33 mouse cellular contexts compared by ENCODE assay signal in genomic region chr7:45514411-45514810, GRCm38 (mm10). TPM values are rescaled to one million over a fixed set of nuclear protein-coding genes. Genes with fewer than 3 reads are reported as not detected.
DNase-seq lines count a peak whose midpoint lies in the region; ATAC-seq and TF ChIP-seq lines count a peak whose summit lies in the region.
"Had no signal": no experiment of that assay in that cellular context is flagged by ENCODE, and none has a peak within 500 bp of the region (broad histone marks: within the 10 kb centered on the region; RNA-seq: fewer than 3 reads in every experiment).

No protein-coding gene starts in this region.

- no peaks in the 10 kb centered on the region for H3K9me3 ChIP-seq in heart, embryonic 10.5 days
- no peaks in the 10 kb centered on the region for H3K9me3 ChIP-seq in stomach, embryonic 15.5 days
- no peaks in the 10 kb centered on the region for H3K9me3 ChIP-seq in stomach, postnatal 0 days (ENCODE audit: control insufficient read depth, low read length)
- H3K9me3 ChIP-seq in embryonic facial prominence, embryonic 13.5 days: no peaks in the 10 kb centered on the region
- H3K9me3 ChIP-seq in liver, embryonic 15.5 days (replicated peaks): no peaks in the 10 kb centered on the region
- H3K9me3 ChIP-seq: heart, embryonic 13.5 days; hindbrain, embryonic 10.5 days; hindbrain, embryonic 15.5 days; limb, embryonic 12.5 days; neural tube, embryonic 12.5 days had no signal

- H3K4me1 ChIP-seq in heart, embryonic 10.5 days: peaks cover 22% of the 10 kb centered on the region
- peaks cover 9% of the 10 kb centered on the region for H3K4me1 ChIP-seq in stomach, embryonic 15.5 days
- H3K4me1 ChIP-seq in stomach, postnatal 0 days (replicated peaks; ENCODE audit: control insufficient read depth, insufficient read depth): peaks cover 2% of the 10 kb centered on the region; the same call in 1 of the 2 replicates
- peaks cover 13% of the 10 kb centered on the region for H3K4me1 ChIP-seq in embryonic facial prominence, embryonic 13.5 days
- H3K4me1 ChIP-seq in liver, embryonic 15.5 days (replicated peaks): peaks cover 47% of the 10 kb centered on the region

- no peak for DNase-seq in heart, embryonic 10.5 days (ENCODE audit: low spot score)
- DNase-seq in heart, postnatal 36 days: no peak
- DNase-seq in stomach, postnatal 0 days (ENCODE audit: low spot score): no peak
- DNase-seq in thymus, postnatal 4 days: no peak
- no peak for DNase-seq in frontal cortex, adult 2 months (ENCODE audit: extremely low spot score in 1 of 2, low spot score in 1 of 2)
- DNase-seq: adrenal gland, adult 8-10 months; cerebellum, adult 8-10 months; cerebellum, postnatal 36 days; heart, adult 2 months; heart, postnatal 10 days; kidney, adult 2 months; kidney, postnatal 10 days; lung, postnatal 36 days; right cerebral cortex, adult 18-20 months; spleen, adult 18-20 months had no signal

- H3K9ac ChIP-seq in stomach, embryonic 15.5 days: no peak overlapping the region
- H3K9ac ChIP-seq in stomach, postnatal 0 days (ENCODE audit: low read length): no peak overlapping the region
- H3K9ac ChIP-seq in embryonic facial prominence, embryonic 13.5 days: no peak overlapping the region
- no peak overlapping the region for H3K9ac ChIP-seq in liver, embryonic 15.5 days
- H3K9ac ChIP-seq: heart, embryonic 13.5 days; hindbrain, embryonic 15.5 days; limb, embryonic 12.5 days; neural tube, embryonic 12.5 days had no signal

- H3K4me3 ChIP-seq in heart, embryonic 10.5 days: no peak overlapping the region
- H3K4me3 ChIP-seq in stomach, embryonic 15.5 days (replicated peaks): no peak overlapping the region
- H3K4me3 ChIP-seq in stomach, postnatal 0 days (ENCODE audit: low read depth, low read length): no peak overlapping the region
- no peak overlapping the region for H3K4me3 ChIP-seq in embryonic facial prominence, embryonic 13.5 days
- H3K4me3 ChIP-seq in liver, embryonic 15.5 days (replicated peaks): no peak overlapping the region
- H3K4me3 ChIP-seq: heart, adult 2 months; hindbrain, embryonic 10.5 days; hindbrain, embryonic 15.5 days; left cerebral cortex, adult 2 months; limb, embryonic 12.5 days; myocyte; neural tube, embryonic 12.5 days had no signal

- intact Hi-C loops in heart, postnatal 36 days (cut with DNase I): no loop called here

- no peak for ATAC-seq in stomach, embryonic 15.5 days (ENCODE audit: insufficient read depth, low FRiP score, low read depth)
- no peak for ATAC-seq in stomach, postnatal 0 days (ENCODE audit: low FRiP score, low TSS enrichment)
- ATAC-seq in embryonic facial prominence, embryonic 13.5 days (ENCODE audit: insufficient number of reproducible peaks, insufficient read depth, low FRiP score, low TSS enrichment, low read depth): no peak
- no peak for ATAC-seq in liver, embryonic 15.5 days (ENCODE audit: insufficient read depth)
- ATAC-seq: forebrain, embryonic 14.5 days; inflammation-experienced regulatory T-cells, adult 6 months; midbrain, embryonic 16.5 days had no signal

- TF ChIP-seq CTCF in stomach, postnatal 0 days (IDR thresholded peaks at IDR 0.05; ENCODE audit: low read depth): no peak

- peak overlapping the region; percentile 81 for H3K27ac ChIP-seq in heart, embryonic 10.5 days
- H3K27ac ChIP-seq in stomach, embryonic 15.5 days: peak overlapping the region; percentile 32; the same call in 1 of the 2 replicates
- H3K27ac ChIP-seq in stomach, postnatal 0 days (replicated peaks): no peak overlapping the region
- H3K27ac ChIP-seq in embryonic facial prominence, embryonic 13.5 days: peak overlapping the region; percentile 44
- H3K27ac ChIP-seq in liver, embryonic 15.5 days (replicated peaks): peak overlapping the region; percentile 78
- H3K27ac ChIP-seq: heart, adult 2 months; hindbrain, embryonic 15.5 days; left cerebral cortex, adult 2 months; neural tube, embryonic 12.5 days had no signal

- H3K27me3 ChIP-seq in heart, embryonic 10.5 days (ENCODE audit: insufficient read depth, poor library complexity, severe bottlenecking): no peaks in the 10 kb centered on the region
- H3K27me3 ChIP-seq in stomach, embryonic 15.5 days (replicated peaks): no peaks in the 10 kb centered on the region
- no peaks in the 10 kb centered on the region for H3K27me3 ChIP-seq in stomach, postnatal 0 days (ENCODE audit: control insufficient read depth, insufficient read depth, low read length)
- no peaks in the 10 kb centered on the region for H3K27me3 ChIP-seq in embryonic facial prominence, embryonic 13.5 days
- H3K27me3 ChIP-seq in liver, embryonic 15.5 days: no peaks in the 10 kb centered on the region
- H3K27me3 ChIP-seq: heart, embryonic 13.5 days; hindbrain, embryonic 15.5 days; limb, embryonic 12.5 days; neural tube, embryonic 12.5 days had no signal

- 80% methylated on average over 7 of the region's 7 CpGs for WGBS in heart, embryonic 10.5 days
- 83% methylated on average over 7 of the region's 7 CpGs for WGBS in stomach, embryonic 15.5 days
- 83% methylated on average over 7 of the region's 7 CpGs for WGBS in stomach, postnatal 0 days
- WGBS in embryonic facial prominence, embryonic 13.5 days: 81% methylated on average over 7 of the region's 7 CpGs
- 74% methylated on average over 7 of the region's 7 CpGs for WGBS in liver, embryonic 15.5 days (ENCODE audit: insufficient replicate concordance)

- TF ChIP-seq EP300 in stomach, postnatal 0 days (optimal IDR thresholded peaks at IDR 0.05): no peak

- no peaks in the 10 kb centered on the region for H3K36me3 ChIP-seq in heart, embryonic 10.5 days
- H3K36me3 ChIP-seq in stomach, embryonic 15.5 days: no peaks in the 10 kb centered on the region
- H3K36me3 ChIP-seq in stomach, postnatal 0 days (ENCODE audit: control insufficient read depth, insufficient read depth, low read length): no peaks in the 10 kb centered on the region
- no peaks in the 10 kb centered on the region for H3K36me3 ChIP-seq in embryonic facial prominence, embryonic 13.5 days
- H3K36me3 ChIP-seq in liver, embryonic 15.5 days (replicated peaks): no peaks in the 10 kb centered on the region
- H3K36me3 ChIP-seq: heart, embryonic 13.5 days; hindbrain, embryonic 10.5 days; hindbrain, embryonic 15.5 days; limb, embryonic 12.5 days; neural tube, embryonic 12.5 days had no signal

- H3K4me2 ChIP-seq in stomach, embryonic 15.5 days: no peak overlapping the region
- H3K4me2 ChIP-seq in stomach, postnatal 0 days (replicated peaks; ENCODE audit: low read depth): no peak overlapping the region
- H3K4me2 ChIP-seq in embryonic facial prominence, embryonic 13.5 days: no peak overlapping the region
- no peak overlapping the region for H3K4me2 ChIP-seq in liver, embryonic 15.5 days
- H3K4me2 ChIP-seq: hindbrain, embryonic 15.5 days; midbrain, embryonic 11.5 days; neural tube, embryonic 12.5 days had no signal

RNA-seq across cellular contexts. Expression of gene Nucb1, which starts 4.2 kb away (rescaled TPM):
- 163 and 198 TPM in 2 replicates for polyA plus RNA-seq in heart, embryonic 10.5 days (2016; fragmentation: Nextera tagmentation; extraction: Ambion mirVana)
- 100 to 1,000 TPM; 140 to 148 TPM for total RNA-seq in heart, postnatal 36 days (2021)
- polyA plus RNA-seq in stomach, embryonic 15.5 days (2015; fragmentation: Nextera tagmentation; extraction: Ambion mirVana): 214 and 230 TPM in 2 replicates
- polyA plus RNA-seq in stomach, postnatal 0 days (2015; fragmentation: Nextera tagmentation; extraction: Ambion mirVana): 196 and 199 TPM in 2 replicates
- polyA plus RNA-seq in embryonic facial prominence, embryonic 13.5 days (2015; fragmentation: Nextera tagmentation; extraction: Ambion mirVana): 198 and 206 TPM in 2 replicates
- 118 and 131 TPM in 2 replicates for polyA plus RNA-seq in liver, embryonic 15.5 days (2015; fragmentation: Nextera tagmentation; extraction: Ambion mirVana)
- polyA plus RNA-seq in frontal cortex, adult 2 months (2012; rRNA removed): 88.5 and 103 TPM in 2 replicates

RNA-seq across cellular contexts. Expression of gene Ppp1r15a, which starts 11.7 kb away (rescaled TPM):
- polyA plus RNA-seq in heart, embryonic 10.5 days (2016; fragmentation: Nextera tagmentation; extraction: Ambion mirVana): 28.2 and 31.2 TPM in 2 replicates
- total RNA-seq in heart, postnatal 36 days (2021): 10 to 100 TPM; 32.0 to 32.9 TPM
- polyA plus RNA-seq in stomach, embryonic 15.5 days (2015; fragmentation: Nextera tagmentation; extraction: Ambion mirVana): 21.1 and 36.1 TPM in 2 replicates
- polyA plus RNA-seq in stomach, postnatal 0 days (2015; fragmentation: Nextera tagmentation; extraction: Ambion mirVana): 21.6 and 26.6 TPM in 2 replicates
- polyA plus RNA-seq in embryonic facial prominence, embryonic 13.5 days (2015; fragmentation: Nextera tagmentation; extraction: Ambion mirVana): 22.9 and 23.0 TPM in 2 replicates
- polyA plus RNA-seq in liver, embryonic 15.5 days (2015; fragmentation: Nextera tagmentation; extraction: Ambion mirVana): 280 and 325 TPM in 2 replicates
- 19.9 and 20.3 TPM in 2 replicates for polyA plus RNA-seq in frontal cortex, adult 2 months (2012; rRNA removed)

RNA-seq across cellular contexts. Expression of gene Plekha4, which starts 11.7 kb away (rescaled TPM):
- polyA plus RNA-seq in heart, embryonic 10.5 days (2016; fragmentation: Nextera tagmentation; extraction: Ambion mirVana): 0.59 and 0.64 TPM in 2 replicates
- 1 to 10 TPM; 2.7 to 3.2 TPM for total RNA-seq in heart, postnatal 36 days (2021)
- polyA plus RNA-seq in stomach, embryonic 15.5 days (2015; fragmentation: Nextera tagmentation; extraction: Ambion mirVana): 2.9 TPM in 2 replicates
- polyA plus RNA-seq in stomach, postnatal 0 days (2015; fragmentation: Nextera tagmentation; extraction: Ambion mirVana): 7.9 and 8.0 TPM in 2 replicates
- polyA plus RNA-seq in embryonic facial prominence, embryonic 13.5 days (2015; fragmentation: Nextera tagmentation; extraction: Ambion mirVana): 2.9 and 3.8 TPM in 2 replicates
- 0.66 and 0.75 TPM in 2 replicates for polyA plus RNA-seq in liver, embryonic 15.5 days (2015; fragmentation: Nextera tagmentation; extraction: Ambion mirVana)
- 5.4 and 8.5 TPM in 2 replicates for polyA plus RNA-seq in frontal cortex, adult 2 months (2012; rRNA removed)
- total RNA-seq: megakaryocyte, adult 5-6 weeks had no signal

RNA-seq across cellular contexts. Expression of gene Dhdh, which starts 25.8 kb away (rescaled TPM):
- 5.8 and 6.1 TPM in 2 replicates for polyA plus RNA-seq in heart, embryonic 10.5 days (2016; fragmentation: Nextera tagmentation; extraction: Ambion mirVana)
- total RNA-seq in heart, postnatal 36 days (2021): 1 to 10 TPM; 7.6 to 7.7 TPM
- 3.5 and 3.7 TPM in 2 replicates for polyA plus RNA-seq in stomach, embryonic 15.5 days (2015; fragmentation: Nextera tagmentation; extraction: Ambion mirVana)
- polyA plus RNA-seq in stomach, postnatal 0 days (2015; fragmentation: Nextera tagmentation; extraction: Ambion mirVana): 1.1 and 1.3 TPM in 2 replicates
- polyA plus RNA-seq in embryonic facial prominence, embryonic 13.5 days (2015; fragmentation: Nextera tagmentation; extraction: Ambion mirVana): 4.5 TPM in 2 replicates
- polyA plus RNA-seq in liver, embryonic 15.5 days (2015; fragmentation: Nextera tagmentation; extraction: Ambion mirVana): 2.4 and 2.5 TPM in 2 replicates
- polyA plus RNA-seq in frontal cortex, adult 2 months (2012; rRNA removed): 8.0 and 8.8 TPM in 2 replicates

RNA-seq across cellular contexts. Expression of gene Gm45808, which starts 27.8 kb away (rescaled TPM):
- polyA plus RNA-seq in heart, embryonic 10.5 days (2016; fragmentation: Nextera tagmentation; extraction: Ambion mirVana): not detected in 2 replicates
- 1 to 10 TPM; 5.4 to 5.8 TPM for total RNA-seq in heart, postnatal 36 days (2021)
- not detected in 2 replicates for polyA plus RNA-seq in stomach, embryonic 15.5 days (2015; fragmentation: Nextera tagmentation; extraction: Ambion mirVana)
- not detected in 2 replicates for polyA plus RNA-seq in stomach, postnatal 0 days (2015; fragmentation: Nextera tagmentation; extraction: Ambion mirVana)
- polyA plus RNA-seq in embryonic facial prominence, embryonic 13.5 days (2015; fragmentation: Nextera tagmentation; extraction: Ambion mirVana): not detected in 2 replicates
- not detected in 2 replicates for polyA plus RNA-seq in liver, embryonic 15.5 days (2015; fragmentation: Nextera tagmentation; extraction: Ambion mirVana)
- polyA plus RNA-seq in frontal cortex, adult 2 months (2012; rRNA removed): 0.23 TPM in 1 of 2 replicates, not detected in the other
- total RNA-seq: megakaryocyte, adult 5-6 weeks had no signal
- polyA plus RNA-seq: forebrain, embryonic 14.5 days; heart, embryonic 13.5 days; hindbrain, embryonic 10.5 days; hindbrain, embryonic 15.5 days; inflammation-experienced regulatory T-cells, adult 6 months; large intestine, adult 2 months; limb, embryonic 12.5 days; liver, embryonic 16.5 days; lung, embryonic 16.5 days; midbrain, embryonic 11.5 days; midbrain, embryonic 16.5 days; myocyte; neural tube, embryonic 12.5 days had no signal
